Mouse (Mus musculus) hindbrain, postnatal 0 days (tissue): ENCODE measurements around the gene Rsph1. TPM values are rescaled to one million over a fixed set of nuclear protein-coding genes. Genes with fewer than 3 reads are reported as not detected.

Experiments
- ATAC-seq: fragments of 200-750 bp; cut with Nextera tagmentation; 2 replicates; pipeline ENCODE4 v1.8.0; 2017; ENCODE audit warnings: mild to moderate bottlenecking, moderate TSS enrichment, moderate library complexity
- DNase-seq: peaks from one replicate; pipeline ENCODE4 v3.0.0-alpha.2; 2015; ENCODE audit warnings: low spot score
- H3K27ac ChIP-seq: fragments of 300-500 bp; sonication (generic); 2 replicates; pipeline ENCODE4 v1.5.1; 2014; ENCODE audit warnings: mild to moderate bottlenecking
- H3K27me3 ChIP-seq: fragments of 300-500 bp; sonication (generic); 2 replicates; pipeline ENCODE4 v1.6.1; 2014; ENCODE audit warnings: low read length, mixed read lengths; ENCODE audit not compliant: insufficient read depth
- H3K36me3 ChIP-seq: fragments of 300-500 bp; sonication (generic); 2 replicates; pipeline ENCODE4 v1.6.1; 2014; ENCODE audit warnings: low read length, mixed read lengths; ENCODE audit not compliant: insufficient read depth
- H3K4me1 ChIP-seq: fragments of 300-500 bp; sonication (generic); 2 replicates; pipeline ENCODE4 v1.6.1; 2014; ENCODE audit warnings: antibody characterized with exemption, low read length, mixed read lengths; ENCODE audit not compliant: insufficient read depth
- H3K4me2 ChIP-seq: fragments of 300-500 bp; sonication (generic); 2 replicates; pipeline ENCODE4 v1.6.1; 2014; ENCODE audit warnings: low read depth, mild to moderate bottlenecking, low read length, moderate library complexity, mixed read lengths
- H3K4me3 ChIP-seq: fragments of 300-500 bp; sonication (generic); 2 replicates; pipeline ENCODE4 v1.5.1; 2014; ENCODE audit warnings: low read length
- H3K9ac ChIP-seq: fragments of 300-500 bp; sonication (generic); replicated peaks from 2 replicates; pipeline ENCODE4 v1.6.1; 2014; ENCODE audit warnings: mild to moderate bottlenecking, low read length, moderate library complexity, mixed read lengths
- H3K9me3 ChIP-seq: fragments of 300-500 bp; sonication (generic); 2 replicates; pipeline ENCODE4 v1.6.1; 2016; ENCODE audit warnings: low read length, mixed read lengths
- CTCF ChIP-seq: IDR thresholded peaks from 2 replicates; pipeline ENCODE4 v1.5.1; 2016; ENCODE audit warnings: antibody characterized with exemption, control low read depth, low read depth
- WGBS: fragments of 180-500 bp; shearing (Covaris S2); extraction: QIAGEN DNeasy Blood & Tissue Kit; methylation state at CpG from one replicate; pipeline ENCODE4 v1.1.7; 2014; 5-methylcytosine and 5-hydroxymethylcytosine counted together
- polyA plus RNA-seq: library from polyadenylated mRNA; unstranded; fragments of >200 nt; fragmentation: Nextera tagmentation; extraction: Ambion mirVana; gene quantifications from 2 replicates; pipeline ENCODE4 v1.2.1, GENCODE M21; 2015
- total RNA-seq: library from RNA; depleted of rRNA; stranded (reverse); fragments of >200 nt; gene quantifications from 2 replicates; pipeline ENCODE4 v1.2.3, GENCODE M21; 2014

Gene Rsph1
- total and polyA plus RNA-seq, 2 experiments from 2014 or later: 1.3 to 8.9 TPM

DNA sequence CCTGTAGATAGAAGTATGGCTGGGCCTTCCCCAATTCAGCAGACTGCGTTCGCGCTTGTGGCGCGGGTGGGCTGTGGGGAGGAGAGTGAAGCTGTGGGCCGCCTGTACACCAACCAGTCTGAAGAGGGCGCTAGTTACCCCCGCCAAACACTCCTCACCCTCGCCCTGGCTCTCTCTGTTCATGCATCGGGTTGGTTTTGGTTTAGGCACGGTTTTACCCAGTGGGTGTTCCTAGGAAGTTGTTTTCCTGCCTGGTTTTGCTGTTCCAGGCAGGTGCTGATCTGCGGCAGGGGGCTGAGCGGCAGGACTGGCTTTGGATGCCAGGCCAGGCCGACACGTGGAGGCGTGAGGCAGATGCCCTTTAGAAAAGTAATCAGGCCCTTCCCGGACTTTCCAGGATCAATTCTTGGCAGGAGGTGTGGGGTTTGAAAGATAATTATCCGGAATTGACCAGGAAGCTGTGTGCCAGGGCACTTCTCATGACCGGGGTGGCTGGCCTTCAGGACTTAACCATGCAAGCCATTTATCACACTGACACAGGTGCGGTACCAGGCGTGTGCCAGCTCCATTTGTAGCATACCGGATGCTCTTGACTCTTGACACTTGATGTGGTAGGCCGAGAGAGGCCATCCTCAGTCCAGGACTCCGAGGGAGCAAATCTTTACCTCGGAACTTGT lies 18.2 kb upstream of the Rsph1 start:
- Histone ChIP-seq H3K9me3 (no peaks in the 10 kb centered on the region), H3K27me3 (no peaks in the 10 kb centered on the region), H3K4me2 (peak overlapping the region; percentile 98), H3K4me1 (peaks cover 17% of the 10 kb centered on the region; the same call in 1 of the 2 replicates), H3K4me3 (peak overlapping the region; percentile 56), H3K36me3 (no peaks in the 10 kb centered on the region), H3K9ac (peak overlapping the region; percentile 74), H3K27ac (peak overlapping the region; percentile 64; the same call in 1 of the 2 replicates)
- ATAC-seq (peak; percentile 74), DNase-seq (peak; percentile 61)
- 19% methylated on average over 25 of the region's 25 CpGs for WGBS
- TF ChIP-seq CTCF: peak; percentile 67

DNA sequence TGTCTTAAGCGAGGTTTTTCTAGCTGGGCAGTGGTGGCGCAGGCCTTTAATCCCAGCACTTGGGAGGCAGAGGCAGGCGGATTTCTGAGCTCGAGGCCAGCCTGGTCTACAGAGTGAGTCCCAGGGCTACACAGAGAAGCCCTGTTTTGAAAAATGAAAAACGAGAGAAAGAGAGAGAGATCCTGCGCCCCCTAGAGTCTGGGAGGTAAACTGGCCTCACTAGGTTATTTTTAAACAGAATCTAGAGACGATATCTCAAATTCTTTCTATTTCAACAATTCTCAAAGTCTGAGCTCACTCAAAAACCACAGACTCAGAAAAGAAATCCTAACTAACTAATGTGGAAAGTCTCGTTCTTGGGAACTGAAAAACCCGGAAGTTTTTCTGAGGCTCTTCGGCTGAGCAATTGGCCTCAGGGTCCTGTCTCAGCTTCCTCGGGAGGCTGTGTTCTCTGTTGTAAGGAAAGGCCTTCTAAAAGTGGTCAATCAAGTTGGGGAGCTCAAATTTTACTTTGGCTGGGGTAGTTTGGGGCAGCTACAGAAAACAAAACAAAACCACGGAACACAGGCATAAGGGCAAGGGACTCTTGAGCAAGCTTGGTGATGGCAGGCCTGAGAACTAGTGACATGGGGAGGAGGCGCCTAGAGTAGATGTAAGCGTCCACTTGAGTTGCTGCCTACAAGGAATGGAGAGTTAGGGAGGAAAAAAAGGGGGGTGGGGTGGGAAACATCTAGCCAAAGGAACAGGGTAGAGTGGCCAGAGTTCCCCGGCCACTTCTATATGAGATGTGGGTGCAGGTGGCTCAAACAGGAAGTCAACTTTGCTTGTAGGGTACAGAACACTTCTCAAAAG lies 17.4 kb upstream of the Rsph1 start:
- Histone ChIP-seq H3K4me1 (peaks cover 17% of the 10 kb centered on the region; the same call in 1 of the 2 replicates), H3K9me3 (no peaks in the 10 kb centered on the region), H3K27me3 (no peaks in the 10 kb centered on the region), H3K27ac (no peak overlapping the region), H3K36me3 (no peaks in the 10 kb centered on the region), H3K4me3 (no peak overlapping the region), H3K4me2 (peak overlapping the region; percentile 98; the same call in 1 of the 2 replicates), H3K9ac (no peak overlapping the region)
- 84% methylated on average over 15 of the region's 15 CpGs for WGBS
- DNase-seq: no peak
- no peak; the same call in 1 of the 2 replicates for TF ChIP-seq CTCF
- ATAC-seq: no peak

DNA sequence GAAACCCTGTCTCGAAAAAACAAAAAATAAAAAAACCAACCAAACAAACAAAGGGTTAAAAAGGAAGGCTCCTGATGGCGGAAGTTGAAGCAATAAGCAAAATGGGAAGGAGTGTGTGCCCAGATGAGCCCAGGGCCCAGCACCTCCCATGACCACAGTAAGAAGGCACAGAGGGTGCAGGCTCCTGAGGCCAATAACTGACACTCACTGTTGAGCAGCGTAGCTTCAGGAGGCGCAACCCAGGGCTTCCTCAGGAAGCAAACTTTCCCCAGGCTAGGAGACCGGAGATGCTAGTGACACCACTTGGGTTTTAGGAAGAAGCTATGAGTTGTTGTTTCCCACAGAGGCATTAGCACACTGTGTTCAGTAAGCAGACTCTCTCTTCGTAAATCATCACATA lies 13.7 kb upstream of the Rsph1 start:
- no peaks in the 10 kb centered on the region for H3K36me3 ChIP-seq
- no peak overlapping the region for H3K27ac ChIP-seq
- H3K4me1 ChIP-seq: peaks cover 9% of the 10 kb centered on the region; the same call in 1 of the 2 replicates
- H3K27me3 ChIP-seq: no peaks in the 10 kb centered on the region
- H3K9me3 ChIP-seq: no peaks in the 10 kb centered on the region
- DNase-seq (no peak), ATAC-seq (no peak)
- no peak overlapping the region for H3K4me2 ChIP-seq
- TF ChIP-seq CTCF: no peak
- 72% methylated on average over 6 of the region's 6 CpGs for WGBS
- no peak overlapping the region for H3K4me3 ChIP-seq
- no peak overlapping the region for H3K9ac ChIP-seq

DNA sequence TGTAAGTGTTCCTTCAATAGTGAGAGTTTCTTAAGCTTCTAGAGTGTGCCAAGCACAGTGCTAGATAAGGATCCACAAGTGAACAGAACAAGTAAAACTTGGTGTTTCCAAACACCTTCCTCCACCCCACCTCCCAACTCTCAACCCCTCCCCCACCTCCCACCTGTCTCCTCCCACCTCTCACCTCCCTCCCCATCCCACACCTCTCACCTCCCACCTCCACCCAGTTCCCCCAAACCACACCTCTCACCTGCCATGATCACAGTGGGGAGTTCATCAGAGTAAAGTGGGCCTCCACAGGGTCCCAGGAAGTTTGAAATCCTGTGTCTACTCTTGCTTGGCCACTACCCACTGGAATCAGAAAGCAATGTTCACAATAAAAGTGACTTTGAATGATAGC lies 13.1 kb upstream of the Rsph1 start:
- no peaks in the 10 kb centered on the region for H3K9me3 ChIP-seq
- H3K9ac ChIP-seq: no peak overlapping the region
- no peak overlapping the region for H3K4me3 ChIP-seq
- H3K4me1 ChIP-seq: peaks cover 3% of the 10 kb centered on the region; the same call in 1 of the 2 replicates
- H3K27me3 ChIP-seq: no peaks in the 10 kb centered on the region
- no peak for TF ChIP-seq CTCF
- ATAC-seq (no peak), DNase-seq (no peak)
- H3K4me2 ChIP-seq: no peak overlapping the region
- H3K36me3 ChIP-seq: no peaks in the 10 kb centered on the region
- no peak overlapping the region for H3K27ac ChIP-seq

DNA sequence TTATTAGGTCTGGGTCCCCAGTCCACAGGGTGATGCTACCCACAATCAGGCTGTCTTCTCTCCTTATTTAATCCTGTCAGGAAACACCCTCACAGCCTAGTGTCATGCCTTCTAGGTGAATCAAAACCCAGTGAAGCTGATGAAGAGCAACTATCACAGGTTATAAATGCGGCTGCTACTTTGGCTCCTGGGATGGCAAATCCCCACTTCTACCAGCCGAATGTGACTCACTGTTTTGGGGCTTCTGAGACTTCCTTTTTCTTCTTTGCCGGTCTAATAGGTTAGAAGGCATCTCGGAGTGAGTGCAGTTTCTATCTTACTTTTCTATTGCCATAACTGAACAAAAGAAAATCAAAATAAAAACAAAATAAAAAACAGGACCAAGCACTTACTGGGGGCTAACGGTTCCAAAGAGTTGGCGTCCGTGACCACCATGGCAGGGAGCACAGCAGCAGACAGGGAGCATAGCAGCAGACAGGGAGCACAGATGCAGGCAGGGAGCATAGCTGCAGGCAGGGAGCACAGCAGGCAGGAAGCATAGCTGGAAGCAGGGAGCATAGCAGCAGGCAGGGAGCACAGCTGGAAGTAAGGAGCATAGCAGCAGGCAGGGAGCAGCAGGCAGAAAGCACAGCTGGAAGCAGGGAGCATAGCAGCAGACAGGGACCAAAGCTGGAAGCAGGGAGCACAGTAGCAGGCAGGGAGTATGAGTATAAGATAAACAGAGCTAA lies 12.0 kb upstream of the Rsph1 start:
- Histone ChIP-seq H3K4me2 (no peak overlapping the region), H3K4me3 (no peak overlapping the region), H3K27ac (no peak overlapping the region), H3K36me3 (no peaks in the 10 kb centered on the region), H3K9ac (no peak overlapping the region), H3K9me3 (no peaks in the 10 kb centered on the region), H3K27me3 (no peaks in the 10 kb centered on the region), H3K4me1 (no peaks in the 10 kb centered on the region)
- DNase-seq: no peak
- WGBS: 48% methylated on average over 7 of the region's 7 CpGs
- no peak for TF ChIP-seq CTCF
- no peak for ATAC-seq

DNA sequence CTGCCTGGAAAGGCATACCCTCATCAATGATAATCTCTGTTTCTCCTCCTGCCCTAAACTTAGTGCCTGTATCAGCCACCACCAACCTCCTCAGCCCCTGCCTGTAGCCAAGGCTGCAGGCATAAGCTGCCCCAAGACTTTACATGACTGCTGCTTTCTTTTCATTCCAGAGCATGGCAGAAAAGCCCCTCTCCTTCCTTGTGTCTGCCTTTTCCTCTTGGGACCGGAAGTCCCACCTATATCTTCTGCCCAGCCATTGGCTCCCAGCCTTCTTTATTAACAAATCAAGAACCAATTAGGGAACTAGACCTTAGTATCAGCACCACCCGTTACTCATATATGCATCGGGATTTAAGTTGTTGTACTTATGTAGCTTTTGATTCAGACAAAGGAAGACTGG lies 10.0 kb upstream of the Rsph1 start:
- Histone ChIP-seq H3K9me3 (no peaks in the 10 kb centered on the region), H3K36me3 (no peaks in the 10 kb centered on the region), H3K4me1 (no peaks in the 10 kb centered on the region), H3K27me3 (no peaks in the 10 kb centered on the region), H3K4me2 (no peak overlapping the region), H3K4me3 (no peak overlapping the region), H3K27ac (no peak overlapping the region), H3K9ac (no peak overlapping the region)
- 91% methylated on average over 3 of the region's 3 CpGs for WGBS
- TF ChIP-seq CTCF: no peak
- no peak for ATAC-seq
- no peak for DNase-seq
